Mouse (Mus musculus): ENCODE data around the gene Trp53bp2.

The Trp53bp2 gene

GRCm38 (mm10) chr1:182408684-182409327 lies at the start of gene Trp53bp2:
TSS of gene Trp53bp2 (plus strand) at chr1:182409172.
- DNase-seq = peak; percentile 100

DNA sequence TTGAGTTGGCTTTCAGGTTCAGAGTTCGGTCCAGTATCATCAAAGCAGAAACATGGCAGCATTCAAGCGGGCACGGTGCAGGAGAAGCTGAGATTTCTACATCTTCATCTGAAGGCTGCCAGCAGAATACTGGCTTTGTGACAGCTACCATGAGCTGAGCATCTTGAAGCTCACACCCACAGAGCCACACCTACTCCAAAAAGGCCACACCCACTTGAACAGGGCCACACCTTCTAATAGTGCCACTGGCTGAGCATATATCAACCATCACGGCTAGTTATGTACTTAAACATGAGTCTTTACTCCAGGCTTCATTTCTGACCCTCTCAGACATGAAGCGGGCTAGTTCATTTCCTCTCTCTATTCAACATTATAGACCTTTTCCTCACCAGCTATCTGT lies 46.3 kb upstream of the Trp53bp2 start:
- DNase-seq = no peak

GRCm38 (mm10) chr1:182363683-182364404 lies 45.1 kb upstream of the Trp53bp2 start:
- DNase-seq = no peak

GRCm38 (mm10) chr1:182368309-182368708 lies 40.7 kb upstream of the Trp53bp2 start:
- DNase-seq = no peak

- no peak for DNase-seq
These were observed 40.2 kb upstream of the Trp53bp2 start for GRCm38 (mm10) chr1:182368782-182369181.

- DNase-seq = no peak
These were observed 39.5 kb upstream of the Trp53bp2 start for GRCm38 (mm10) chr1:182369435-182369834.

DNA sequence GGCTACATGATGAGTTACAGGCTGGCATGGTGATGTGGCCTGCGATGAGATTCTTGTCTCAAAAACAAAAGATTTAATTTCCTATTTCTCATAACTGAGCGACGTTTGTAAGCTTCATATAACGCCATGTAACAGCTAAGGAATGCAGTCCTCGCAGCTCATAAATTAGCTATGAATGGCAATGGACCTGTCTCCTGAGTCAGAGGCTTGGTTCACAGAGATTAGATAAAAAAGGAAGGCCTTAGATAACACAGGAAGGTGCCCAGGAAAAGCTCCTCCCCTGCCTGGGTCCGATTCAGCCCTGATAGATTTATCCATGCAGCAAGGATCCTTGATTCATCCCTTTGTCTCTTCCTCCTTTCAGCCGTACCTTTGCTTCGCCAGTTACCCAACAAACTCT lies 37.1 kb upstream of the Trp53bp2 start:
- no peak for DNase-seq

DNA sequence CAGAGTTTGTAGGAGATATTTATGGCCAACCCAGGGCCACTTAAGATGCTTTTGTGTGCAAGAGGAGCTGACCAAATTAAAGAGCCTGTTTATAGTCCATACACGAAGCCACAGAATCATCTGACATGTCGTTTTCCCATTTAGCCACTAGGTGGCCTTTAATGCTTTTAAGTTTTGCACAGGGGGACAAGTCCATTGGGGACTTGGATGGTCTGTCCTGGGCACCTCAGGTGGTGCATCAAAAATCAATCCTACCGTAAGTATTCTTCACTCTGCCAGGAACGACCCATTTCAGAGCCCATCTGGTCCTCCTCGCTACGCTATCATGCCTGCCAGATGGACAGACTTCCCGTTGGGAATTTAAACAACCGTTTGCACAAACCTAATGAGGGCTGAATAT lies 32.8 kb upstream of the Trp53bp2 start:
- DNase-seq = no peak

DNA sequence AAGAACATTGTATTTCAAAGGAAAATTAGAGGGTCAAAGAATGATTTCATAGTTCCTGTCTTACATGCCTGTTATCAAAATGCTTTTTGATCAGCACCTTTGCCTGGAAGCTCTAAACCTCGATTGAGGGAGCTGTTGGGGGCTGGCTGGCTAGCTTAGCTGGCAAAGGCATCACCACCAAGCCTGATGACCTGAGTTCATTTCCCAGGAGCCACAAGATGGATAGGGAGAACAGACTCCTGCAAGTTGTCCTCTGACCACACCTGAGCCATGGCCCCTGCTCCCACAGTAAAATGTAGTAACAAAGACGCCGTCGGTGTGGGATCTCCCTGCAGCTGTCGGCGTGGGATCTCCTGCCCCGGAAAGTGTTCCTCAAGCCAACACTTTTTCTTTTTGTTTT lies 32.1 kb upstream of the Trp53bp2 start:
- no peak for DNase-seq

- no peak for DNase-seq
These were observed 31.5 kb upstream of the Trp53bp2 start for GRCm38 (mm10) chr1:182377519-182377918.

- no peak for DNase-seq
These were observed 30.7 kb upstream of the Trp53bp2 start for GRCm38 (mm10) chr1:182378205-182378835.

GRCm38 (mm10) chr1:182378876-182379275 lies 30.1 kb upstream of the Trp53bp2 start:
- DNase-seq = no peak

DNA sequence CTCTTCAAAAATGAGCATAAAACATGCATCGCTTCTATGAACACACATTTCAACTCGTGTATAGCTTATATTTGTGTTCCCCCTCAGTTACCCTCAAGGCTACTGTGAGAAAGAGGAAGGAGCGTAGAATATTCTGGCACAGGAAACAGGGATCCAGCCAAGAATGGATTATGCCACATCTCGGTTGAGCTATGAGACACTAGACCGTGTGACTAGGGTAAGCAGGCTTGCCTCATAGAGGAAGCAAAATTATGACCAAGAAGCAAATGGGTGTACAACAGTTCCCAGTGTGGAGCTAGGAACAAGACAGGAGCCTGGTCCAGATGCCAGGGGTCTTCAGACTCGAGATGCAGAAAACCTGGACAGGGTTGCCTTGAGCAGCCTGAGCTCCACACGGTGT lies 28.3 kb upstream of the Trp53bp2 start:
- no peak for DNase-seq

GRCm38 (mm10) chr1:182381327-182381726 lies 27.6 kb upstream of the Trp53bp2 start:
- peak in 1 of 2 experiments; percentile 30 for DNase-seq

- no peak for DNase-seq
These were observed 25.9 kb upstream of the Trp53bp2 start for GRCm38 (mm10) chr1:182383096-182383495.

- no peak for DNase-seq
These were observed 22.5 kb upstream of the Trp53bp2 start for GRCm38 (mm10) chr1:182386449-182386848.

- no peak for DNase-seq
These were observed 20.2 kb upstream of the Trp53bp2 start for GRCm38 (mm10) chr1:182388729-182389128.

- no peak for DNase-seq
These were observed 10.8 kb upstream of the Trp53bp2 start for GRCm38 (mm10) chr1:182398171-182398570.

DNA sequence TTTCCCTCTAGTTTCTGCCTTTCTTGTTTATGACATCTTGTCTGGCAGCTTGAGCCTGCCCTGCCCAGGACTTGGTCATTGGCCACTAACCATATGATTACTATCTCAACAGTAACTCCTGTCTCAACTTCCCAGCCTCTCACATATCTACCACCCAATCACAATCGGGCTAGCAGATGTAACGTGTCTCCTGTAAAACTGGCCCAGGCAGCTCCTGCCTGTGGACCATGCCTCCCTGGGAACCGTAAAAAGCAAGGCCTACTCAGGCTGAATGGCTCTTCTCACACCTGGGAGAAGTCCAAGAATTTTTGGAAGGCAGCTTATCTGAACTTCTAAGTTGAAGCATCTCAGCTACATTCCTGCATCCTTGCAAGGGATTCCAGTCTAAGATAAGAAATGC lies 10.2 kb upstream of the Trp53bp2 start:
- no peak for DNase-seq

DNA sequence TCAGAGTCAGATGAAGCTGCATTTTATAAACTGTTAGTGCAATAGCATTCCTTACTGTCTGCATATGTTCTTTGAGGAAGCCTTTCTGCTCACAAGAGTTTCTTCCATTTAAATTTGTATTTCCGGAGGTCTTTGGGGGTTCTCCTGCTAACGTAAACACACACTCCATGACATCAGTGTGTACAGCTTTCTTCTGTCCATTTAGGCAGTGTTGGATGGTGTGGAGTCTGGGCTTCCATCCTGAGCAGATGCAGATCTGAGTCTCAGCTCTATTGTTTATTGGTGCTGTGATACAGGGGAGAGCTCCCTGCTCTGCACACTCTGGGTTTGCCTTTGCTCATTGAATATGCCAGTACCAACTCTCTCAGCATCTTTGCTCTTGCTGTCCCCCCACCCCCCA lies 9.8 kb upstream of the Trp53bp2 start:
- no peak for DNase-seq

GRCm38 (mm10) chr1:182399908-182400307 lies 9.1 kb upstream of the Trp53bp2 start:
- no peak for DNase-seq

DNA sequence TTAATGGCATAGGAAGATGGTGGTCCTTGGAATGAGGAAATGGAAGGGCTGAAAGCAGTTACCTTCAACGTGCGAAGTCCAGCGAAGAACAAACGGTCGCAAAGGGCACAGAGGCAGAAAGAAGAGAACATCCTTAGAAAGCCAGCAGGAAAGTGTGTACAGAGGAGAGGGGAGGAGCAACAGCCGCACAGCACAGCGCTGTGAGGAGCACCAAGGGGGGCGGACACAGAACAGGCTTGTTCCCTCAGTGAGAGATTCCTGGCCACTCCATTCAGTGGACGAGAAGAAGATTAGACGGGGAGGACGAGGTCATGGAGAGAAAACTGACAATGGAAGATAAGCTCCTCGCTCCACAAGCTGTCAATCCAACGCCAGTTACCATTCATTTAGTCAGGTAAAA lies 5.9 kb upstream of the Trp53bp2 start:
- no peak for DNase-seq

DNA sequence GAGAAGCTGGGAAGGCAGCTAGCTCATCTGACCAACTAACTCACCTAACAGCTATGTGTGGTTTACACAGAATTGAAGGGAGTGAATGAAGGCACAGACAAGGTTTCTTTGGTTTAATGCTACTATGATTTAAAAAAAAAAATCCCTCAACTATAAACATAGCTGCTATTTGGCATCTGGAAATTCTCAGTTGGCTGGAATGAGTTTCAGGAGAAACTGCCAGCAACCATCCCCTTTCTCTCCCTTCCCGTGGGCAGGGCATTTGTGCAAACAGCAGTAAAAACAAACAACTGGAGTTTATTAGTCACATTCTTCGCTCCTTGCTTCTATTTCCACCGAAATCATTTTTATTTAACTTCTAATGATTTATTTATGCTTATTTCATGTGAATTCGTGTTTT lies 2.4 kb upstream of the Trp53bp2 start:
- no peak for DNase-seq

- DNase-seq = no peak
These were observed 729 bp upstream of the Trp53bp2 start for GRCm38 (mm10) chr1:182408243-182408642.

All from thymus, postnatal 36 days (tissue).